Mouse (Mus musculus): ENCODE results near the gene Tmem120b.
"Not testable (repeated sequence)": the region's sequence is repeated elsewhere in the genome, so short reads cannot be mapped to it uniquely, and the experiment has no call there.

The Tmem120b gene

GRCm38 (mm10) chr5:123051736-123052135, 16.5 kb upstream of the Tmem120b start:
- no peak for DNase-seq (ENCODE audit: low spot score in 2 of 2)

DNA sequence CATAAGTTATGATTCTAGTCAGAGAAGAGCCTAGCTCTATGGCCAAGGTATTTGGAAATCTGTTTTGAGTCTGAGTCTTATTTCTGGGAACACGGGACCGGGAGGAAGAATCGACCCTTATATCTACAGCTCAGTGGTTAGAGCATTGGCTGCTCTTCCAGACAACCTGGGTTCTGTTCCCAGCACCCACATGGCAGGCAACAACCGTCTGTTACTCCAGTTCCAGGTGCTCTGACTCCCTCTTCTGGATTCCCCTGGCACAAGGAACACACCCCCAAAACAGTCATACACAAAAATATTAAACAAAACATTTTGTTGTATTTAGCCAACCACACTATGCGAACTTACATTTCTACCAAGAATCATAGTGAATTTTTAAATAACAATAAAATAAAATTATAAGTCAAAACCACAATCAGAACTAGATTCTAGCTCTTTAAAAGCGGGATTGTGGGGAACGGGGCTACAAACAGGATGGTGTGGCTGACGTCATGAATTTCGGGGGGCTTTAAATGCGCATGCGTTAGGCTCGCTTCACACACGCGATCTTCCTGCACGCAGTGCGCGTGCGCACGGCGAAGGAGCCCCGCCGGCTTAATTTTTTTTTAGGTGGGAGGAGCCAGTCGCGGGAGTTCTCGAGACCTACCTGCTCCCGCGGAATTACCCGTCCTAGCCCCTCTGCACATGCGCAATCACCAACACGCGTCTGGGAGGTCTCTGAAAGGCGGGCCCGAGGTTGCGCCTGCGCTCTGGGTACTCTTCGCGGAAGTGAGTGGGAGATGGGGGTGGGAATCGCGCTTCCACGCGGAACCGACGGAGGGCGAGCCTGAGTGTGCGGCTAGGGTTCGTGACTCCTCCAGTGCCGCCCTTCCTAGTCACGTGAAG, 10.6 kb upstream of the Tmem120b start:
- DNase-seq (ENCODE audit: low spot score in 2 of 2) = peak; percentile 99

GRCm38 (mm10) chr5:123058251-123059102, 9.7 kb upstream of the Tmem120b start:
- DNase-seq (ENCODE audit: low spot score in 2 of 2) = no peak

GRCm38 (mm10) chr5:123059757-123060520, 8.3 kb upstream of the Tmem120b start:
- peak in 1 of 2 experiments; percentile 45 for DNase-seq (ENCODE audit: low spot score in 2 of 2)

- DNase-seq (ENCODE audit: low spot score in 2 of 2) = no peak
These were observed 7.4 kb upstream of the Tmem120b start for GRCm38 (mm10) chr5:123060706-123061401.

DNA sequence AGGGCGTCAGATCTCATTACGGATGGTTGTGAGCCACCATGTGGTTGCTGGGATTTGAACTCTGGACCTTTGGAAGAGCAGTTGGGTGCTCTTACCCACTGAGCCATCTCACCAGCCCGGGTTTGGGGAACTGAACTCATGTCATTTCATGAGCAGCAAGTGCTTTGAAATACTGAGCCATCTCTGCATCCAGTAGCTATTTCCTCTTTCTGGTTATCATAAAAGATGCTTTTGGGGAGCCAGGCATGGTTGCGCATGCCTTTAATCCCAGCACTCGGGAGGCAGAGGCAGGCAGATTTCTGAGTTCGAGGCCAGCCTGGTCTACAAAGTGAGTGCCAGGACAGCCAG, 6.8 kb upstream of the Tmem120b start:
- not testable (repeated sequence) for DNase-seq (ENCODE audit: low spot score in 2 of 2)

GRCm38 (mm10) chr5:123063141-123063540, 5.1 kb upstream of the Tmem120b start:
- no peak for DNase-seq (ENCODE audit: low spot score in 2 of 2)

- DNase-seq (ENCODE audit: low spot score in 2 of 2) = peak in 1 of 2 experiments; percentile 54
These were observed 4.0 kb upstream of the Tmem120b start for GRCm38 (mm10) chr5:123064207-123064606.

GRCm38 (mm10) chr5:123067395-123067995, 720 bp upstream of the Tmem120b start:
- DNase-seq (ENCODE audit: low spot score in 2 of 2) = no peak

DNA sequence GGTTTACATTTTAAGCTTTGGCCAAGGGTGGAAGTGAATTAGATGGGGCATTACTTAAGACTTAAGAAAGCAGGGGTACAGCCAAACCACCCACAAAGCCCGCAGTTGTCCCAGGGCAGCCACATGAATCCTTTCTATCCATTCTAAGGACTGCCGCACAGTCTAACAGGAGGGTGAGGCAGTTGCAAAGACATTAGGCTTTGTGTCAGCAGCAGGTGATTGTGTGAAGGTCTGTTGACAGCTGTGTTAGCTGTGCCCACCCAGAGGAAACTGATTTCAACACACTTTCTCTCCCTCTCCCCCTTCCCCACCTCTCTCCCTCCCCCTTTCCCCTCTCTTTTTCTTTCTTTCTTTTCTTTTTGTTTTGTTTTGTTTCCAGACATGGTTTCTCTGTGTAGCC, 499 bp downstream of the Tmem120b start:
- DNase-seq (ENCODE audit: low spot score in 2 of 2) = no peak

GRCm38 (mm10) chr5:123075576-123076418, 7.6 kb downstream of the Tmem120b start:
- peak; percentile 79 to 91 for DNase-seq (ENCODE audit: low spot score in 2 of 2)

DNA sequence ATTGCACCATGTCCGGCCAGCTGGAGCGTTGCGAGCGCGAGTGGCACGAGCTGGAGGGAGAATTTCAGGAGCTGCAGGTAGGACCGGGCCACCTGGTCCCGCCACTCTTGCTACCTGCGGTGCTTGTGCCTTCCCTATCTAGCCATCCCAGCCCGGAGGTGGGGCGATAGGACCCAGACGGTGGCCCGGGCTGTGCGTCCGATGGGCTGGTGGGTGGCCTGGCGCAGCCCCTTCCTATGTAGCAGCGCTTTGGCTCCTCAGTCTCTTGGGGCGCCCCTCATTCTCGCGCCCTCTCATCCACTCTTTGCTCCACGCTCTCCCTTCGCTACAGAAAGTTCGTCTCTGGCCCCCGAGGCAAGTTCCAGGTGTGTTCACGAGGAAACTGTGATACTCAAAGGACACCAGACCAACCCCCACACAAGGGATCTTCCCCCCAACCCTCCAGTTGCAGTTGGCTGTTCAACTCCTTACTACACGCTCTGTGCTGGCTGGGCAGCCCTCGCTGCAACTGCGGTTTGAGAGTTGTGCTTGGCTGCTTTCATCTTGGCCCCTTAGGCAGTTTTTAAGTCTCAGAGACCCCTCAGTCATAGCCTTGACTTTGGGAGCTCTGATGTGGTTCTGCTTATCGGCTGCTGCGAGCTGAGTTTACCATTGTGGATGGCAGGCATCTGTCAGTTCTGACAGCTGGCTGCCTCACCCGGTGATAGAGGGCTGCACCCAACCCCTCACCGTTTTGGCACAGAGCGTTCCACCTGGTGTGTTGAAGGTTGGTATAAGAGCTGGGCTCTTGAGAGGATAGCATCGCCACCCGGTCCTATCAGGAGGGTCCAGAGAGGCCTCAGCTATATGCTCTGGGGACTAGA, 8.4 kb downstream of the Tmem120b start:
- DNase-seq (ENCODE audit: low spot score in 2 of 2) = no peak

- DNase-seq (ENCODE audit: low spot score in 2 of 2) = no peak
These were observed 11.4 kb downstream of the Tmem120b start for GRCm38 (mm10) chr5:123079568-123079967.

DNA sequence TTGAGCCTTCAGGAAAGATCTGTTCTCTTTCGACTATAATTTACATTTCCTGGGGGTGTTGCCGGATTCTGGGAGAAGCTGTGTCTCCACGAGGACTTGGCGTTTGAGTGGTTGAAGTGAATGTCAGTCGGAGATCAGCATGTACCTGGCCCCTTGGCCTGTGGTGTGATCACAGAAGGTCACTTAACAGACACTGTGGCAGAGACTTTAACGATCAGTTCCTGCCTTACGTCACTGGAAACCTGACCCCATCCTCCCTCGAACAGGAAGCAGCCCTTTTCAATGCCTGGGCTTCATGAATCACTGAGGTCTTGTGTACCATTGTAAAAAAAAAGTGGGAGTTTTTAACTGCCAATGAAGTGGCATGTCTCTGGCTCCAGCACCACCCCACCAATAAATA, 11.8 kb downstream of the Tmem120b start:
- DNase-seq (ENCODE audit: low spot score in 2 of 2) = no peak

DNA sequence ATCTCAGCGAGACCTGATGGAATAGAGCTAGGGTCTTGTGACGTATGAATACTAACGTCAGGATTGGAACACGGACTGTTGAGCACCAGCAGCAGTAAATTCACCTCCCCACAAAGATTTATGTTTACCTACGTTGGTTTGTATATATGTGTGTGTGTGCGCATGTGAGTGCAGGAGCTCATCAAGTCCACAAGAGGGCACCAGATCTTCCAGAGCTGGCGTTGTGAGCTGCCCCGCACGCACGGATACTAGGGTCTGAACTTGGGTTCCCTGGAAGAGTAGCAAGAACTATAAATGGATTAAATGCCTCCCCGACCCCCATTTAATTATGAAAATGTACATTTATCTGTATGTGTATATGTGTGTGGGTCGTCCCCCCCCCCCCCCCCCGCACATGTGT, 12.3 kb downstream of the Tmem120b start:
- no peak for DNase-seq (ENCODE audit: low spot score in 2 of 2)

- DNase-seq (ENCODE audit: low spot score in 2 of 2) = no peak
These were observed 15.3 kb downstream of the Tmem120b start for GRCm38 (mm10) chr5:123083340-123084050.

DNA sequence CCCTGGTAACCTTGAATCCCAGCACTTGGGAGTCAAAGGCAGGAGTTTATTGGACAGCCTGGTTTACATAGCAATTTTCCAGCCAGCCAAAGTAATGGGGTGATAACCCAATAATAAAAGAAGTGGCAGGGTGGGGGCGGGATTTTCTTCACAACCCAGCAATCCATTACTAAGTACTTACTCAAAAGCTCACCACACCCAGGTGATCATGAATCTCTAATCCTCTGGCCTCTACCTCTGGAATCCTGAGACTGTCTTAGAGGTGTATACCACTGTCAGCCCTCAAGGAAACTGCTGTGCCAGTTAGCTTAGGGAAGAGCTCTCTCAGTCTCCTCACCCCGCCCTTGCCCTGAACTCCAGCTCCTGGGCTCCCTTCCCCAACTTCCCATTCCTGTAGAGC, 18.3 kb downstream of the Tmem120b start:
- DNase-seq (ENCODE audit: low spot score in 2 of 2) = no peak

DNA sequence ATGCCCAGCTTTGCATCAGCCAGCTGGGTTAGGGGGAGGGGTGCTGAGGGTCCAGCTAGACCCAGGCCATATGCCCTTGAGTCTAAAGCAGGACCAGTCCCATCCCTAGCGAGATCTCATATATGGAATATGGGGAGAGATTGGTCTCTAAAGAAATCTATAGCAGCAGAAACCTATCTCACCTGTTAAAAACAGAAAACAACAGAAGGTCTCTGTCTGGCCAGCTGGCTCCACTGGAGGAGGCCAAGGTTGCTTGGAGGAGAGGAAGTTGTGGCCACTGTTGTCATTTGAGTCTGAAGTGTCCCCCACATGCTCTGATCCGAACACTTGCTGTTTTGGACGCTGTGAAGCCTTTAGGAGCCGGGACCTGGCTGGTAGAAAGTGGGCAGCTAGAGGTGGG, 20.6 kb downstream of the Tmem120b start:
- no peak for DNase-seq (ENCODE audit: low spot score in 2 of 2)

Measured in left cerebral cortex, adult 9 months (tissue).